ENCODE assay signal across 12 mouse cellular contexts in genomic region chr2:148560013-148560773, GRCm38 (mm10).
"Had no signal": no experiment of that assay in that cellular context is flagged by ENCODE, and none has a peak within 500 bp of the region (broad histone marks: within the 10 kb centered on the region; RNA-seq: fewer than 3 reads in every experiment).

No protein-coding gene starts in this region.

- H3K9me3 ChIP-seq: hindbrain, embryonic 15.5 days; limb, embryonic 13.5 days; megakaryocyte, embryonic 14.5 days; midbrain, embryonic 15.5 days; neural tube, embryonic 12.5 days had no signal

- ATAC-seq: midbrain, embryonic 15.5 days had no signal

- H3K4me3 ChIP-seq: hindbrain, embryonic 15.5 days; limb, embryonic 13.5 days; megakaryocyte, embryonic 14.5 days; midbrain, embryonic 15.5 days; neural tube, embryonic 12.5 days had no signal

- H3K36me3 ChIP-seq: hindbrain, embryonic 15.5 days; limb, embryonic 13.5 days; midbrain, embryonic 15.5 days; neural tube, embryonic 12.5 days had no signal

- H3K4me1 ChIP-seq: hindbrain, embryonic 15.5 days; limb, embryonic 13.5 days; midbrain, embryonic 15.5 days; neural tube, embryonic 12.5 days had no signal

- H3K4me2 ChIP-seq: hindbrain, embryonic 15.5 days; limb, embryonic 13.5 days; midbrain, embryonic 11.5 days; midbrain, embryonic 15.5 days; neural tube, embryonic 12.5 days had no signal

- DNase-seq: left cerebral cortex, postnatal 4 days; lung, adult 2 months; lung, postnatal 4 days; thymus, adult 18-20 months; thymus, postnatal 14 days had no signal

- H3K27me3 ChIP-seq: hindbrain, embryonic 15.5 days; limb, embryonic 13.5 days; midbrain, embryonic 15.5 days; neural tube, embryonic 12.5 days had no signal

- H3K9ac ChIP-seq: hindbrain, embryonic 15.5 days; limb, embryonic 13.5 days; liver, embryonic 14.5 days; midbrain, embryonic 15.5 days; neural tube, embryonic 12.5 days had no signal

- H3K27ac ChIP-seq: hindbrain, embryonic 15.5 days; limb, embryonic 13.5 days; liver, embryonic 14.5 days; midbrain, embryonic 15.5 days; neural tube, embryonic 12.5 days had no signal
